Mouse (Mus musculus) neural tube, embryonic 14.5 days (tissue): ENCODE data around the gene Hba-a2. TPM values are rescaled to one million over a fixed set of nuclear protein-coding genes. Genes with fewer than 3 reads are reported as not detected.
"Not testable (repeated sequence)": the region's sequence is repeated elsewhere in the genome, so short reads cannot be mapped to it uniquely, and the experiment has no call there.

Experiments
- ATAC-seq: fragments of 200-750 bp; cut with Nextera tagmentation; 2 replicates; pipeline ENCODE4 v1.8.0; 2017; ENCODE audit warnings: low read depth, mild to moderate bottlenecking, moderate TSS enrichment, moderate library complexity
- H3K27ac ChIP-seq: fragments of 300-500 bp; sonication (generic); 2 replicates; pipeline ENCODE4 v1.5.1; 2014; ENCODE audit warnings: low read depth, mild to moderate bottlenecking, control low read depth, low read length, moderate library complexity, mixed read lengths
- H3K27me3 ChIP-seq: fragments of 300-500 bp; sonication (generic); 2 replicates; pipeline ENCODE4 v1.6.1; 2014; ENCODE audit warnings: low read length; ENCODE audit not compliant: control insufficient read depth, insufficient read depth
- H3K36me3 ChIP-seq: fragments of 300-500 bp; sonication (generic); 2 replicates; pipeline ENCODE4 v1.6.1; 2014; ENCODE audit warnings: low read length, mixed read lengths; ENCODE audit not compliant: control insufficient read depth, insufficient read depth
- H3K4me1 ChIP-seq: fragments of 300-500 bp; sonication (generic); 2 replicates; pipeline ENCODE4 v1.6.1; 2014; ENCODE audit warnings: low read length; ENCODE audit not compliant: control insufficient read depth, insufficient read depth
- H3K4me2 ChIP-seq: fragments of 300-500 bp; sonication (generic); 2 replicates; pipeline ENCODE4 v1.6.1; 2014; ENCODE audit warnings: mild to moderate bottlenecking, low read depth, low read length, control low read depth
- H3K4me3 ChIP-seq: fragments of 300-500 bp; sonication (generic); 2 replicates; pipeline ENCODE4 v1.5.1; 2014; ENCODE audit warnings: low read depth, low read length, control low read depth, mixed read lengths
- H3K9ac ChIP-seq: fragments of 300-500 bp; sonication (generic); replicated peaks from 2 replicates; pipeline ENCODE4 v1.6.1; 2014; ENCODE audit warnings: low read depth, mild to moderate bottlenecking, control low read depth, low read length, mixed read lengths
- H3K9me3 ChIP-seq: fragments of 300-500 bp; sonication (generic); 2 replicates; pipeline ENCODE4 v1.6.1; 2016; ENCODE audit warnings: low read length; ENCODE audit not compliant: control insufficient read depth
- WGBS: fragments of 180-500 bp; shearing (Covaris S2); extraction: QIAGEN DNeasy Blood & Tissue Kit; methylation state at CpG from one replicate; pipeline ENCODE4 v1.1.7; 2014; 5-methylcytosine and 5-hydroxymethylcytosine counted together
- polyA plus RNA-seq: library from polyadenylated mRNA; unstranded; fragments of >200 nt; fragmentation: Nextera tagmentation; extraction: Ambion mirVana; gene quantifications from 2 replicates; pipeline ENCODE4 v1.2.1, GENCODE M21; 2014

Hba-a2 gene
- polyA plus RNA-seq, 1 experiment from 2014 or later, result 6,030 TPM

DNA sequence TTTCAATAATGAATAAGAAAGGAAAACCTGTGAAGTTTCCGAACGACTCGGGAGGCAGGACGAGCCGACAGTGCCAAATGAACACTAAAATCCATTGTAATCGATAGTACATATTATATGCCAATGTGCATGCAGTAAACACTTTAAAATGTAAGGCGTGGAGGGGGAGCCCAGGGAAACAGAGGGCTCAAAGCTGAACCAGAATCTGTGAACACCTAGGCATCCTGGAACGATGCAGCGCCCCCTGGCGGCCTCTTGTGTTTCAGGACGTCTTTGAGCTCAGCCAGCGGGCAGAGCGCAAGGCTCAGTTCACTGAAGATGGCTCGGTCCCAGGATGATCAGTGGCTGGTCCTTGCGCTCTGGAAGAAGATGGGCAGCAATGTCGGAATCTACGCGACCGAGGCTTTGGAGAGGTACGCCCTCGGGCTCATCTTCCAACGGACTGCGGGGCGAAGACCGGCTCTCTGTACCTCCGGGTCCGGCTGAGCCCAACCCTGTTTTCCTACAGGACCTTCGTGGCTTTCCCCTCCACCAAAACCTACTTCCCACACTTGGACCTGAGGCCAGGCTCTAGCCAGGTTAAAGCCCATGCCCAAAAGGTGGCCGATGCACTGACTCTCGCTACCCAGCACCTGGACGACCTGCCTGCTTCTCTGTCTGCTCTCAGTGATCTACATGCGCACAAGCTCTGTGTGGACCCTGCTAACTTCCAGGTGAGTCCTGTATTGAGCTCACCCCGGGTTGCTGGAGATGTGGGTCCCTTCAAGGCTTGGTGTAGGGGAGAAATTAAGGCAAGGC is 9.4 kb upstream of the Hba-a2 start, which contains the start of gene Hbq1b:
Gene Hbq1b, plus strand, starts transcription at position 271 of the 798 bp plus-strand sequence.
- not testable (repeated sequence) for H3K9ac ChIP-seq, H3K27me3 ChIP-seq, H3K4me1 ChIP-seq, H3K36me3 ChIP-seq, H3K4me3 ChIP-seq, H3K9me3 ChIP-seq, H3K27ac ChIP-seq
- H3K4me2 ChIP-seq, result peak within 1 kb of the TSS; percentile 39
- 23% methylated on average over 30 of the region's 33 CpGs for WGBS
- ATAC-seq, result peak; percentile 89

DNA sequence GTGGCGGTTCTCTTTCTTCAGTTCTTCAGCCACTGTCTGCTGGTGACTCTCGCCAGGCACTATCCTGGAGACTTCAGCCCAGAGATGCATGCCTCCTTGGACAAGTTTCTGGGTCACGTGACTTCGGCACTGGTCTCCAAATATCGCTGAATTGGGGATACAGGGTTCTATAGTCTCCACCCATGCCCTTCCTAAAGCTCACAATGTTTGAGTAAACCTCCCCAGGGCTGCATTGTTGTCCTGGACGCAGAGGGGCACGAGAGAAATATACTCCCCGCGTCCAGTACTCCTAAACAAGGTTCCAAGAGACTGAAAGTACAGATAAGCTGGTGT is 8.8 kb upstream of the Hba-a2 start:
- ATAC-seq, result no peak
- Histone ChIP-seq H3K9ac (no peak overlapping the region), H3K4me1 (no peaks in the 10 kb centered on the region), H3K36me3 (no peaks in the 10 kb centered on the region), H3K4me3 (no peak overlapping the region), H3K27me3 (no peaks in the 10 kb centered on the region), H3K27ac (no peak overlapping the region), H3K9me3 (no peaks in the 10 kb centered on the region), H3K4me2 (no peak overlapping the region)
- 73% methylated on average over 9 of the region's 9 CpGs for WGBS

DNA sequence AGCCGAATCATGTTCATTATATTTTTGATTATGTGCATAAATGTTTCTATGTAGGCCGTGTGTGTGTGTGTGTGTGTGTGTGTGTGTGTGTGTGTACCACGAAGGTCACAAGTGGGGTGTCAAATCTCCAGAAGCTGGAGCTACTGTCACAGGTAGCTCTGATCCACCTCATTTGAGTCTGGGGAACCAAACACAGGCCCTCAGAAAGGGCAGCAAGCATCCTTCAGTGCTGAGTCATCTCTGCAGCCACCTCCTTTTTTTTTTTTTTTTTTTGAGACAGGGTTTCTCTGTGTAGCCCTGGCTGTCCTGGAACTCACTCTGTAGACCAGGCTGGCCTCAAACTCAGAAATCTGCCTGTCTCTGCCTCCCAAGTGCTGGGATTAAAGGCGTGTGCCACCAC is 3.5 kb upstream of the Hba-a2 start:
- not testable (repeated sequence) for ATAC-seq, H3K4me3 ChIP-seq

DNA sequence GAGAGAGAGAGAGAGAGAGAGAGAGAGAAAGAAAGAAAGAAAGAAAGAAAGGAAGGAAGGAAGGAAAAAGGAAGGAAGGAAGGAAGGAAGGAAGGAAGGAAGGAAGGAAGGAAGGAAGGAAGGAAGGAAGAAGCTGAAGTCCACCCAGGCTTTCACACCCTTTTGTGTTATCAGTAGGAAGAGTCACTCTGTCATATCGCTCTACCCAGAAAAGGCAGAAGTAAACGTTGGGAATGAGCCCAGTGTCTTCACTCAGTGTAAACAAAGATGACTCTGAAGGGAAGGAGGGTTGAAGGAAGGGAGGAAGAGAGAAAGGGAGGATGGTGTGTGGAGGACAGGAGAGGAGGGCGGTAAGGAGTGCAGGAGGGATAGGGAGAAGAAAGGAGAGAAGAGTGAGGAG is 2.8 kb upstream of the Hba-a2 start:
- 79% methylated on average over 3 of the region's 3 CpGs for WGBS
- H3K4me3 ChIP-seq, H3K4me2 ChIP-seq, H3K9ac ChIP-seq, H3K27ac ChIP-seq, H3K9me3 ChIP-seq, H3K4me1 ChIP-seq, H3K27me3 ChIP-seq, ATAC-seq, H3K36me3 ChIP-seq: not testable (repeated sequence)

More for the DNA sequence above, 3.5 kb upstream of the Hba-a2 start:
- 84% methylated on average over 4 of the region's 4 CpGs for WGBS
- H3K36me3 ChIP-seq, H3K27me3 ChIP-seq, H3K4me2 ChIP-seq, H3K9ac ChIP-seq, H3K4me1 ChIP-seq, H3K27ac ChIP-seq, H3K9me3 ChIP-seq: not testable (repeated sequence)

DNA sequence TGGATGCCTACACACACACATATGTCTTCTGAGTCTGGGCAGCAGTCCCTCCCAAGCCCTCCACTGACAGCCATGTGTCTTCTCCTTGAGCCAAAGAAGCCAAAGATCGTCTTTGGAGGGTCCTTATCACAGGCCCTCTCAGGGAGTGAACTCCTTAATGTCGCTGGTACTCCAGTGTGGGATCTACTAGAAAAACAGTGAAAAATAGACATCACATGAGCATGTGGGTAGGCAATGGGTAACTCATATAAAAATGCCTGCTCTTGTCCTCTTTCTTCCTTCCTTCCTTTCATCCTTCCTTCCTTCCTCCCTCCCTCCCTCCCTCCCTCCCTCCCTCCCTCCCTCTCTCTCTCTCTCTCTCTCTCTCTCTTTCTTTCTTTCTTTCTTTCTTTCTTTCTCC is 1.1 kb downstream of the Hba-a2 start:
- H3K27ac ChIP-seq, H3K4me1 ChIP-seq, H3K27me3 ChIP-seq, H3K4me3 ChIP-seq, H3K36me3 ChIP-seq, H3K4me2 ChIP-seq, H3K9me3 ChIP-seq, H3K9ac ChIP-seq, ATAC-seq: not testable (repeated sequence)
- WGBS, result 62% methylated on average over 2 of the region's 2 CpGs

DNA sequence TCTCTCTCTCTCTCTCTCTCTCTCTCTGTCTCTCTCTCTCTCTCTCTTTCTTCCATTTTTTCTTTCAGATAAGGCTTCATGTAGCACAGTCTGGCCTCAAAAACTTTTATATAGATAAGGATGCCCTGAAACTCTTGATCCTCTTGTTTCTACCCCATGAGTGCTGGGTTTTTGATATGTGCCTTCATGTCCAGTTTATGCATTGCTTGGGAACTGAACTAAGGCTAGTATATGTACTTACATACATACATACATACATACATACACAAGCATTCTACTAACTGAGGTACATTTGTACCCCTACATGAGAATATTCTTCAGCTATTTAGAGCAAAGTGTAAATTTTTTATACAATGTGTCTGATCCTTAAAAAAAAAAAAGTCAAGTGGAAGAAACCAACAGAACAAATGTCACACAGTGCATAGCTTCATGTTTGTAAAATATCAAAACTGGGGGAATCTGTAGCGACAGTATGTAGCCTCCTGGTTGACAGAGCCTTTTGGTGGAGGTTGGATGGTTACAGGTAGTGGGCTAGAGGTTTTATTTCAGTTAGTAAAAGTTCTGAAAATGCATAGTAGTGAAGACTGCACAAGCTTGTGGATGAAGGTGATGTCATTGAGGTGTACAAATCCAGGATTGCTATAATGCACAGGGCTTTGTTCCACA is 1.7 kb downstream of the Hba-a2 start:
- Histone ChIP-seq H3K4me2 (no peak overlapping the region), H3K36me3 (no peaks in the 10 kb centered on the region), H3K9ac (no peak overlapping the region), H3K27ac (no peak overlapping the region), H3K9me3 (no peaks in the 10 kb centered on the region), H3K4me1 (no peaks in the 10 kb centered on the region), H3K4me3 (no peak overlapping the region), H3K27me3 (no peaks in the 10 kb centered on the region)
- no peak for ATAC-seq
- 97% methylated on average over 1 of the region's 1 CpGs for WGBS

DNA sequence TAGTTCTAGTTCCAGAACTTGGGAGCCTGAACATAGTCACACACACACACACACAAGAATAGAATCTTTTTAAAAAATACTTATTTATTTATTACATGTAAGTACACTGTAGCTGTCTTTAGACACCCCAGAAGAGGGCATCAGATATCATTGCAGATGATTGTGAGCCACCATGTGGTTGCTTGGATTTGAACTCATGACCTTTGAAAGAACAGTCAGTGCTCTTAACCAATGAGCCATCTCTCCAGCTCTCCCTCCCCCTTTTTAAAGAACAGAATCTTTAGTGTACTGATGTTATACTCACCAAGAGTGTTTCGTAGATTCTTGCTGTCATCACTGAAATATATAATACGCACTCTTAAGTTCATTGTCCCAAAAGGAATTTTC is 2.2 kb downstream of the Hba-a2 start:
- Histone ChIP-seq H3K9me3 (no peaks in the 10 kb centered on the region), H3K4me1 (no peaks in the 10 kb centered on the region), H3K4me3 (no peak overlapping the region), H3K27me3 (no peaks in the 10 kb centered on the region), H3K27ac (no peak overlapping the region), H3K9ac (no peak overlapping the region), H3K36me3 (no peaks in the 10 kb centered on the region), H3K4me2 (no peak overlapping the region)
- 99% methylated on average over 2 of the region's 2 CpGs for WGBS
- ATAC-seq, result no peak

DNA sequence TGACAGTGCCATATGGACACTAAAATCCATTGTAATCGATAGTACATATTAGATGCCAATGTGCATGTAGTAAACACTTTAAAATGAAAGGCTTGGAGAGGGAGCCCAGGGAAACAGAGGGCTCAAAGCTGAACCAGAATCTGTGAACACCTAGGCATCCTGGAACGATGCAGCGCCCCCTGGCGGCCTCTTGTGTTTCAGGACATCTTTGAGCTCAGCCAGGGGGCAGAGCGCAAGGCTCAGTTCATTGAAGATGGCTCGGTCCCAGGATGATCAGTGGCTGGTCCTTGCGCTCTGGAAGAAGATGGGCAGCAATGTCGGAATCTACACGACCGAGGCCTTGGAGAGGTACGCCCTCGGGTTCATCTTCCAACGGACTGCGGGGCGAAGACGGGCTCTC is 3.6 kb downstream of the Hba-a2 start, which contains the start of gene Hbq1a:
Gene Hbq1a, plus strand, starts transcription at position 205 of the 400 bp plus-strand sequence.
- not testable (repeated sequence) for H3K4me3 ChIP-seq, H3K4me1 ChIP-seq, H3K36me3 ChIP-seq, H3K27ac ChIP-seq, H3K9ac ChIP-seq, H3K9me3 ChIP-seq, H3K27me3 ChIP-seq
- H3K4me2 ChIP-seq, result peak within 1 kb of the TSS; percentile 44
- 5% methylated on average over 16 of the region's 16 CpGs for WGBS
- peak; percentile 80; the same call in 1 of the 2 replicates for ATAC-seq
